Mouse (Mus musculus): ENCODE results near the gene Rbm26. TPM values are rescaled to one million over a fixed set of nuclear protein-coding genes. Genes with fewer than 3 reads are reported as not detected.

Gene Rbm26
- 6.1 and 7.9 TPM in 2 replicates for polyA plus RNA-seq (2021; fragmentation: Nextera tagmentation)
- long read RNA-seq, experiment 1, transcript Rbm26-201 (22 exons, 3,633 nt) = major isoform, 6 of 33 reads
- long read RNA-seq, experiment 1, partial matches to known transcripts = 14 of 33 reads
- long read RNA-seq, experiment 1, other reads (novel, unspliced or antisense) = 12 of 33 reads
- long read RNA-seq, experiment 2, partial matches to known transcripts = 14 of 22 reads
- long read RNA-seq, experiment 2, other reads (novel, unspliced or antisense) = 8 of 22 reads

DNA sequence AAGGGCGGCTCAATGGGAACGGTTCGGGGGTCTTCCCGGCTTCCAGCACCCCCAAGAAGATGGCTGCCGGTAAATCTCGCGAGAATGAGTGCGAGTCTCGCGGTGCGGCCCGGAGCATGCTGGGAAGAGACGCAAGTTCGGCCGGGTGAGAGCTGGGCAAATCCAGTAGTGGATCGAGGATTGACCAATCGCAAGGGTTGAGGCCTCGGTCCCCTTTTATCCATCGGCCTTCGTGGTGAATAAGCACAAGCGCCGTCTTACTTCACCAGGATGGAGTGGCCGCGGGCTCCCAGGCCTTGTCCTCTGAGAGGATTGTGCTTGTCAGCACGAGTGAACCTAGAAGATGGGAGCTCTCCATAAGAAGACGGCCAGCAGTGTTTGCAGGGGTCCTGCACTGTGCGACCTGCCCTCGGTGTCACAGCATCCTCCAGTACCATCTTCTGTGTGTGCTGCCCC is at the start of gene Rbm26:
Gene Rbm26 (minus strand): TSS at position 90 of the 456 bp plus-strand sequence.

Other genes starting within 250 kb of the Rbm26 start
- 73.1 and 202 TPM in 2 replicates for gene Ndfip2, start 81.2 kb upstream of the Rbm26 start, polyA plus RNA-seq (2021; fragmentation: Nextera tagmentation)

Measured in left cerebral cortex, adult 6 months (tissue).